Mouse (Mus musculus) layer of hippocampus, adult 9-10 months (tissue): ENCODE results near the gene Pdzrn3.
A peak's percentile ranks its signal among the peaks of the same experiment; 100 is the strongest.

Experiments used
- DNase-seq: peaks from one replicate; pipeline ENCODE4 v3.0.0; 2022; ENCODE audit warnings: low spot score

Gene Pdzrn3

DNA sequence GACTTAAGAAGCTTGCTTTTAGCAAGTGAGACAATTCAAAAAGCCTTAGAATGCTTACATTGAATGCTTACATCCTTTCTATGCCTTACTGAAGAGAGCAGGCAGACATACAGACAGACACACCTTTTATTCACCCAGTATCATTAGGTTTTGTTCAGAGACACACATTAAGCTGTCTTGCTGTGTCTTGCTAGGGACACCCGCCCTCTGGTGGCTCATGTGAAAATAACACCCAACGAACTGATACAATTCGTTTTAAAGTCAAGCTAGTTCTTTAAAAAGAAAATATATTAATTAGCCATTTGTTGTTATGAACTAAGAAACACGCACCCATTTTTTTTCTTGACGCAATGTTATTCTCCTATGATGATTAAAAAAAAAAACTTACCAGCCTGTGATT lies 180.1 kb downstream of the Pdzrn3 start:
- peak; percentile 90 for DNase-seq

DNA sequence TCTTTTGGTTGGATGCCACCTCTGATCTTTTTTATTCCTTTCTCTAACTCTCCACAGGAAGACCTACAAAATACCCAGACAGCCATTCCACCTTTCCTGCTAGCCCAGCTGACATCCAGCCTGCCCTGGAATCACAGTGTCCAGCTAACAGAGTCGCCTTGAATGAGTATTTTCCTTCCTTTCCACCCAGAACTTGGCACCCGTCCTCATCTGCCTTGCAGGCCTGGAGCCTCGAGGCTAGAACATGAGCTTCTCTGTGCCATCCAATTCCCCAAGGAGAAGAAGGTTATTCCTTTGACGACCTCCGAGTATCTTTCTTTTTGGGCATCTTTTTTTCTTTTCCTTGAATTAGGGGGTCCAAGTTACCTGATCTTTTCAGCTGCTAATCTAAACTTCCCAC lies 181.8 kb downstream of the Pdzrn3 start:
- no peak for DNase-seq

GRCm38 (mm10) chr6:101194386-101194925 lies 183.2 kb downstream of the Pdzrn3 start:
- DNase-seq, result no peak

- no peak for DNase-seq
These were observed 186.1 kb downstream of the Pdzrn3 start for GRCm38 (mm10) chr6:101191576-101191975.

- no peak for DNase-seq
These were observed 190.4 kb downstream of the Pdzrn3 start for GRCm38 (mm10) chr6:101187322-101187721.

DNA sequence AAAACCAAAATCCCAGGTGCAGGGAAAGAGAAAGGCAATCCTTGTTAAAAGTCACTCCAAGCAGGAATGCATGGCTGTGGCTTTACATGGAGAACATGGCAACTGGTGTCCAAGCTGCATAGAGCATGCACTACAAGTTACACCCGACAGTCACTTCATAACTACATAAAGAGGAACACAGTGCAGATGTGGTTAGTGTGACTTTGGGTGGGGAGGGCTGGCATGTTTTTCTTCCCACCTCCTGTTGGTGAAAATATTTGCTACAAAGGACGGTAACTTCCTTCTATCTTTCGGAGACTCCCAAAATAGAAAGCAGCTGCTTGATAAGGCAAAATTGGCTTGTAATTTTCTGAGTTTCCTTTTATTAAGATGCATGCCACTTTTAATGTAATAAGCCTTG lies 190.8 kb downstream of the Pdzrn3 start:
- no peak for DNase-seq

- DNase-seq, result no peak
These were observed 193.5 kb downstream of the Pdzrn3 start for GRCm38 (mm10) chr6:101184103-101184785.

GRCm38 (mm10) chr6:101170699-101171098 lies 207.0 kb downstream of the Pdzrn3 start:
- no peak for DNase-seq

GRCm38 (mm10) chr6:101153511-101153921 lies 224.2 kb downstream of the Pdzrn3 start:
- DNase-seq, result no peak

DNA sequence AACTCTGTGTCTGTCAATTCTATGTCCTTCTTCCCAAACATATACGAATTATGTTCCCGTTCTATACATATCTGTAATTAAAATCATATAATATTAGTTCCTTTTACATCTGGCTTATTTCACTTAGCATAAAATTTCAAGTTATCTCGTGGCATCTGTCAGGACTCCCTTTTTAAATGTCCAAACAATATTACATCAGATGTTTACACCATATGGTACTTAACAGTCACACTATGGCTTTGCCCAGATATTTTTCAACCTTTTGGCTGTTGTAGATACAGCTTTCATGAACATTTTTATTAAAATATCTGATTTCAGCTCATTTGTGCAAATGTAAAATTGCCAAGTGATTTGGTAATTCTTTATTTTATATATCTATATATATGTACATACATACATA lies 242.3 kb downstream of the Pdzrn3 start:
- DNase-seq, result no peak

DNA sequence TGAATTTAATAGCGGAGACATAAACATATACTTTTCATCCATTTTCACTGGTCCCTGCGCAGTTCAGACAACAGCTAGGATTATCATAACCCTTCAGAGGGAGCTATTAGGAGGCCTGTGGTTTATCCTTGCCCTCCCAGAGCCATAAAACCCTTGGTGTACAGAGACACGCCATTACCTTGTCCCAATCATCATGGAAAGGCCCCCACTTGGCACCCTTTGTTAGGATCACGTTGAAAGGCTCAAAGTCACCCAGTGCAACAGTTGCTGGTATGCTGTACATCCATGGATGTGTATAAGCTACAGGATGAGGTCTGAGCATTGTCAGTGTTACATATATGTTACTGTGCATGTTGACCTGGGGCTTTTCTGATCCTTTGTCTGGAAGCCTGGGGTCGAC lies 252.3 kb downstream of the Pdzrn3 start:
- DNase-seq, result no peak

DNA sequence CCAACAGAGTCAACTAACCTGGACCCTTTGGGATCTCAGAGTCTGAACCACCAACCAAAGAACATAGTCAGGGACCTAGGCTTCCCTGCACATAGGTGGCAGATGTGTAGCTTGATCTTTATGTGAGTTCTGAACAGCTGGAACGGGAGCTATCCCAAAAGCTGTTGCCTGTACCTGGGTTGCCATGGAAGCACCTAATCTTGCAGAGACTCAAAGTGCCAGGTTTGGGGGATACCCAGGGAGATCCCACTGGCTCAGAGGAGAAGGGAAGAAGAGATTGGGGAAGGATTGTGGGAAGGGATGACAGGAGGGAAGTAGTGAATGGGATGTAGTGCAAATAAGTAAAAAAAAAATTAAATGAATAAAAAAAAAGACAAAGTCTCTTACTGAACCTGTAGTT lies 268.7 kb downstream of the Pdzrn3 start:
- no peak for DNase-seq

- no peak for DNase-seq
These were observed 274.2 kb downstream of the Pdzrn3 start for GRCm38 (mm10) chr6:101103506-101103905.

DNA sequence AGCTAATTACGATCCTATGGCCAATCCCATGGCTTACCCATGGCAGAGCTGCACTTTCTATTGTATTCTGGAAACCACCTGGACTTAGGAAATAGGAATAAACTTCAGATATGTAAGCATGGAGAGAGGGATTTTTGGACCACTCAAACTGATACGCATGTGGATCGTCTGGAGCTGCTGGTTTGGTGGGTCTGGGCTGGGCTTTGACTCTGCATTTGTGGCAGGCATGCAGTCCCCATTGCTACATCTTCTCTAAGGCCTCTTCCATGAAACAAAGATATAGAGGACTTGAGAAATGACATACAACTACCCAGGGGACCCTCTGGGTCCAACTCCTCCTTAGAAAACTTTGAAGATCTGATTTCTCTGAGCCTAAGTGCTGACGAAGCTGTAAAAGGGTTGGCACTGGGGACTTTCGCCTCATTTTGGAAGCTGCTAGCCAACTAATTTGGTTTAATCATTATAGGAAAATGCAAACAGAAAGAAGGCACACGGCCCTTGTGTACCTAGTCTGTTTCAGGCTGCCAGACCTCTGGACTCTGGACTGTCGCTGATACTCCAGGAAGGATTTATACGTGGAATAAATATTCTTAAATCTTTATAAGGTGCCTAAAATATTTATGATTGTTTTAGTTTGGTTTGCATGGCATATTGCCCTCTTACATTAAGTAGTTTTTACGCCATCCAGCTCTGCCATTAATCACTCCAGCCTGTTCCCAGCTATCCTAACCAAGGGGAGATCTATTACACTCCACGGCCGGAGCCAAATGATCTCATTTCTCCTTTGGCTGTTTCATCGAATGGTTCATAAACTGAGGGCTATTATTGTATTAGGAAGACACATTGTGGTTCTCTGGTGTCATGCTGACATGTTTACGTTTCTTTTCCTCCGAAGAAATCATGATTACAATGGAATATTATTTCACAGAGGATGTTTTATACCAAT lies 275.7 kb downstream of the Pdzrn3 start:
- no peak for DNase-seq
